Mouse (Mus musculus): ENCODE data around the gene Ldb1. TPM values are rescaled to one million over a fixed set of nuclear protein-coding genes. Genes with fewer than 3 reads are reported as not detected.
A peak's percentile ranks its signal among the peaks of the same experiment; 100 is the strongest.

Ldb1 gene
- polyA plus RNA-seq, 1 experiment from 2014 or later = 78.9 TPM

DNA sequence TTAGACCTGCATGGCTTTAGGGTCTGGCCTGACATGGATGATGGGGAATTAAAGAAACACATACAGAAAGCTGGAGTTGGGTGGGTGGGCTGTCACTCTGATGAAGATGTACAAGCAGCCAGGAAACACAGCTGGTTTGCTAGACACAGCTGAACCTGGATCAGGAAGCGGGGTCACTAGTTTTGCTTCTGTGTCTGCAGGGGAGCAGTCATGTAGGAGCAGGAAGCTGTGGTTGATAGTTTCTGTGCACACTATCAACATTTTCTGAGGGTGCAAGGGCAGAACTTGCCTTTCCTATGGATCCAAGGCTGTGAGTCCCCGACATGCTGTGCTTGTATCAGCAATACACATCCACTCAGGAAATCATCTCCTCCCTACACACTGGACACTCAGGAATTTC is 5.4 kb upstream of the Ldb1 start:
- no peak for DNase-seq (ENCODE audit: low spot score)
- Histone ChIP-seq H3K36me3 (ENCODE audit: control insufficient read depth, insufficient read depth, low read length) (no peaks in the 10 kb centered on the region), H3K4me2 (no peak overlapping the region), H3K4me1 (replicated peaks; ENCODE audit: control insufficient read depth, insufficient read depth, low read length) (peaks cover 21% of the 10 kb centered on the region), H3K9me3 (ENCODE audit: control insufficient read depth, low read length) (no peaks in the 10 kb centered on the region), H3K9ac (ENCODE audit: low read depth, low read length) (no peak overlapping the region), H3K4me3 (ENCODE audit: low read depth, low read length) (no peak overlapping the region), H3K27ac (ENCODE audit: low read depth, low read length) (no peak overlapping the region), H3K27me3 (replicated peaks; ENCODE audit: control insufficient read depth, insufficient read depth, low read length) (no peaks in the 10 kb centered on the region)
- WGBS = 48% methylated on average over 2 of the region's 2 CpGs
- ATAC-seq (replicated peaks; ENCODE audit: low FRiP score) = no peak

DNA sequence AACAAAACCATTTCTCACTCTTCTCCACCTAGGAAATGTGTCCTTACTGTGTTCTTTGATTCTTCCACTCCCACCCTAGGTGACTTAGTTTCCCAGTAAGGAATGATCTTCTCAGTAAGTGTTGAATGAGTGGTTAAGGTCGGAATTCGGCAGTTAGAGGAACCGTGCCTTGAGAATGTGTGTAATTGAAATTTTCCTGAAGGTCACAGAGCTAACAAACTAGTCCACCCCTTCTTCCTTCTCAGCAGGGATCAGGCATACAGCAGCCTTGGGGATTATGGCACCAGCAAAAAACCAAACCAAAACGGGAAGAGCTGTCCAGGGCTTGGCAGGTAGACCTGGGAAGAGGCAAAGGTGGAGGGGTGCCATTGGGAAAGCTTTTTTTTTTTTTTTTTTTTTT is 4.1 kb upstream of the Ldb1 start:
- Histone ChIP-seq H3K9me3 (ENCODE audit: control insufficient read depth, low read length) (no peaks in the 10 kb centered on the region), H3K27me3 (replicated peaks; ENCODE audit: control insufficient read depth, insufficient read depth, low read length) (no peaks in the 10 kb centered on the region), H3K4me1 (replicated peaks; ENCODE audit: control insufficient read depth, insufficient read depth, low read length) (peaks cover 24% of the 10 kb centered on the region), H3K4me3 (ENCODE audit: low read depth, low read length) (no peak overlapping the region), H3K9ac (ENCODE audit: low read depth, low read length) (no peak overlapping the region), H3K36me3 (ENCODE audit: control insufficient read depth, insufficient read depth, low read length) (no peaks in the 10 kb centered on the region), H3K4me2 (no peak overlapping the region), H3K27ac (ENCODE audit: low read depth, low read length) (no peak overlapping the region)
- ATAC-seq (replicated peaks; ENCODE audit: low FRiP score) (no peak), DNase-seq (ENCODE audit: low spot score) (no peak)
- WGBS = 75% methylated on average over 4 of the region's 4 CpGs

- Histone ChIP-seq H3K27ac (ENCODE audit: low read depth, low read length) (no peak overlapping the region), H3K4me3 (ENCODE audit: low read depth, low read length) (no peak overlapping the region), H3K4me1 (replicated peaks; ENCODE audit: control insufficient read depth, insufficient read depth, low read length) (peaks cover 40% of the 10 kb centered on the region), H3K36me3 (ENCODE audit: control insufficient read depth, insufficient read depth, low read length) (no peaks in the 10 kb centered on the region), H3K27me3 (replicated peaks; ENCODE audit: control insufficient read depth, insufficient read depth, low read length) (no peaks in the 10 kb centered on the region), H3K9ac (ENCODE audit: low read depth, low read length) (no peak overlapping the region), H3K9me3 (ENCODE audit: control insufficient read depth, low read length) (no peaks in the 10 kb centered on the region), H3K4me2 (no peak overlapping the region)
- DNase-seq (ENCODE audit: low spot score) (no peak), ATAC-seq (replicated peaks; ENCODE audit: low FRiP score) (no peak)
- WGBS = 66% methylated on average over 2 of the region's 2 CpGs
Measured at GRCm38 (mm10) chr19:46047426-46047825, 2.4 kb upstream of the Ldb1 start.

- Histone ChIP-seq H3K27ac (ENCODE audit: low read depth, low read length) (peak overlapping the region; percentile 85), H3K36me3 (ENCODE audit: control insufficient read depth, insufficient read depth, low read length) (no peaks in the 10 kb centered on the region), H3K4me2 (peak overlapping the region; percentile 92), H3K4me3 (ENCODE audit: low read depth, low read length) (peak overlapping the region; percentile 97; the same call in 1 of the 2 replicates), H3K9ac (ENCODE audit: low read depth, low read length) (no peak overlapping the region), H3K9me3 (ENCODE audit: control insufficient read depth, low read length) (no peaks in the 10 kb centered on the region), H3K27me3 (replicated peaks; ENCODE audit: control insufficient read depth, insufficient read depth, low read length) (no peaks in the 10 kb centered on the region), H3K4me1 (replicated peaks; ENCODE audit: control insufficient read depth, insufficient read depth, low read length) (peaks cover 48% of the 10 kb centered on the region)
- WGBS = 6% methylated on average over 10 of the region's 10 CpGs
- DNase-seq (ENCODE audit: low spot score) = no peak
- ATAC-seq (replicated peaks; ENCODE audit: low FRiP score) = no peak
Measured at GRCm38 (mm10) chr19:46046621-46047025, 1.6 kb upstream of the Ldb1 start.

GRCm38 (mm10) chr19:46045696-46046311 is 790 bp upstream of the Ldb1 start:
- peak overlapping the region; percentile 92 for H3K4me2 ChIP-seq
- no peaks in the 10 kb centered on the region for H3K9me3 ChIP-seq (ENCODE audit: control insufficient read depth, low read length)
- peak; percentile 32 for ATAC-seq (replicated peaks; ENCODE audit: low FRiP score)
- H3K27ac ChIP-seq (ENCODE audit: low read depth, low read length) = peak overlapping the region; percentile 85
- 2% methylated on average over 7 of the region's 7 CpGs for WGBS
- H3K27me3 ChIP-seq (replicated peaks; ENCODE audit: control insufficient read depth, insufficient read depth, low read length) = no peaks in the 10 kb centered on the region
- peak overlapping the region; percentile 97 for H3K4me3 ChIP-seq (ENCODE audit: low read depth, low read length)
- H3K9ac ChIP-seq (ENCODE audit: low read depth, low read length) = peak overlapping the region; percentile 96
- peaks cover 56% of the 10 kb centered on the region for H3K4me1 ChIP-seq (replicated peaks; ENCODE audit: control insufficient read depth, insufficient read depth, low read length)
- H3K36me3 ChIP-seq (ENCODE audit: control insufficient read depth, insufficient read depth, low read length) = no peaks in the 10 kb centered on the region
- no peak for DNase-seq (ENCODE audit: low spot score)

DNA sequence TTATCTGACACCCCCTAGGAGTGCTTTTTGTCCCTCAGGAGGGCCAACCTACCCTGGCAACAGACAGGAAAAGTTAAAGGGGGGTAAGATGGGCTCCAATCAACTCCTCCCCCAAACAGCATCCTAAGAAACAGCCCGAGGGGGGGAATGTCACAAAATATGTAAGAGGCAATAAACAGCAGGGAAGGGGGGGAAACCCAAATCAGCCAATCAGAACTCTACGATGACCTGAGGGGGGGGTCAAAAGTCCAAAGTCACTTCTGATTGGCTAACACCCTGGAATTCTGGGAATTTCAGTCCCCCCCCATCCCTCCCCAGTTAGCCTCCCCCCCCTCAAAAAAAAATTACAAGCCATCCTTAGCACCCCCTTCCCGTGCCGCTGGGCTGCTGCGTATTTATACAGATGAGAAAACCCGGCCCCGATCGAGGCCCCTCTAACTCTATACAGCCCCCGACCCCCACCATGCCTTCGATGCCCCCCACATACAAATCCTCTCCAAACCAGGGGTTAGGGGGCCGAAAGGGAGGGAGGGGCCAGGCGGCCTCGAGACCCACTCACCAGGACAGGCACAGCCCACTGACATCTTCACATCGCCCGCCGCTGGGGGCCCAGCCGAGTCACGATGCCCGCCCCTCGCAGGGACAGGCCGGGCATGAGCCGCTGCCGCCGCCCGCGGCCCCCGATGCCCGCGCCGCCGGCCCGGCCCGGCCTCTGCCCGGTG is 582 bp downstream of the Ldb1 start, which contains the start of gene Pprc1:
TSS of gene Pprc1 (plus strand) at position 616 of the 722 bp plus-strand sequence.
- ATAC-seq (replicated peaks; ENCODE audit: low FRiP score) (peak; percentile 32), DNase-seq (ENCODE audit: low spot score) (no peak)
- Histone ChIP-seq H3K4me2 (peak within 1 kb of the TSS; percentile 92), H3K9me3 (ENCODE audit: control insufficient read depth, low read length) (no peaks in the 10 kb centered on the region), H3K27ac (ENCODE audit: low read depth, low read length) (peak within 1 kb of the TSS; percentile 85), H3K36me3 (ENCODE audit: control insufficient read depth, insufficient read depth, low read length) (no peaks in the 10 kb centered on the region), H3K4me3 (ENCODE audit: low read depth, low read length) (peak within 1 kb of the TSS; percentile 97), H3K27me3 (replicated peaks; ENCODE audit: control insufficient read depth, insufficient read depth, low read length) (no peaks in the 10 kb centered on the region), H3K4me1 (replicated peaks; ENCODE audit: control insufficient read depth, insufficient read depth, low read length) (peaks cover 67% of the 10 kb centered on the region), H3K9ac (ENCODE audit: low read depth, low read length) (peak within 1 kb of the TSS; percentile 96)
- under 1% methylated on average over 34 of the region's 34 CpGs for WGBS

- no peaks in the 10 kb centered on the region for H3K9me3 ChIP-seq (ENCODE audit: control insufficient read depth, low read length)
- no peak for ATAC-seq (replicated peaks; ENCODE audit: low FRiP score)
- H3K4me3 ChIP-seq (ENCODE audit: low read depth, low read length) = peak overlapping the region; percentile 97
- WGBS = 62% methylated on average over 7 of the region's 7 CpGs
- H3K4me1 ChIP-seq (replicated peaks; ENCODE audit: control insufficient read depth, insufficient read depth, low read length) = peaks cover 69% of the 10 kb centered on the region
- no peaks in the 10 kb centered on the region for H3K27me3 ChIP-seq (replicated peaks; ENCODE audit: control insufficient read depth, insufficient read depth, low read length)
- H3K36me3 ChIP-seq (ENCODE audit: control insufficient read depth, insufficient read depth, low read length) = peaks cover 2% of the 10 kb centered on the region; the same call in 1 of the 2 replicates
- H3K9ac ChIP-seq (ENCODE audit: low read depth, low read length) = peak overlapping the region; percentile 44
- H3K4me2 ChIP-seq = peak overlapping the region; percentile 92
- H3K27ac ChIP-seq (ENCODE audit: low read depth, low read length) = peak overlapping the region; percentile 98; the same call in 1 of the 2 replicates
- DNase-seq (ENCODE audit: low spot score) = no peak
Measured at GRCm38 (mm10) chr19:46043380-46043779, 1.6 kb downstream of the Ldb1 start.

- 9% methylated on average over 6 of the region's 6 CpGs for WGBS
- H3K4me3 ChIP-seq (ENCODE audit: low read depth, low read length) = peak overlapping the region; percentile 97
- DNase-seq (ENCODE audit: low spot score) (no peak), ATAC-seq (replicated peaks; ENCODE audit: low FRiP score) (0 out of 2 replicates have a peak, but pooled peaks have one; percentile 16)
- H3K36me3 ChIP-seq (ENCODE audit: control insufficient read depth, insufficient read depth, low read length) = peaks cover 2% of the 10 kb centered on the region; the same call in 1 of the 2 replicates
- H3K9me3 ChIP-seq (ENCODE audit: control insufficient read depth, low read length) = no peaks in the 10 kb centered on the region
- H3K4me1 ChIP-seq (replicated peaks; ENCODE audit: control insufficient read depth, insufficient read depth, low read length) = peaks cover 73% of the 10 kb centered on the region
- no peaks in the 10 kb centered on the region for H3K27me3 ChIP-seq (replicated peaks; ENCODE audit: control insufficient read depth, insufficient read depth, low read length)
- peak overlapping the region; percentile 92 for H3K4me2 ChIP-seq
- peak overlapping the region; percentile 61 for H3K9ac ChIP-seq (ENCODE audit: low read depth, low read length)
- peak overlapping the region; percentile 98 for H3K27ac ChIP-seq (ENCODE audit: low read depth, low read length)
Measured at GRCm38 (mm10) chr19:46042476-46043011, 2.5 kb downstream of the Ldb1 start.
